Mouse (Mus musculus): ENCODE measurements around the gene Suco. TPM values are rescaled to one million over a fixed set of nuclear protein-coding genes. Genes with fewer than 3 reads are reported as not detected.

The Suco gene
- polyA plus RNA-seq, 1 experiment from 2014 or later = 22.6 TPM

DNA sequence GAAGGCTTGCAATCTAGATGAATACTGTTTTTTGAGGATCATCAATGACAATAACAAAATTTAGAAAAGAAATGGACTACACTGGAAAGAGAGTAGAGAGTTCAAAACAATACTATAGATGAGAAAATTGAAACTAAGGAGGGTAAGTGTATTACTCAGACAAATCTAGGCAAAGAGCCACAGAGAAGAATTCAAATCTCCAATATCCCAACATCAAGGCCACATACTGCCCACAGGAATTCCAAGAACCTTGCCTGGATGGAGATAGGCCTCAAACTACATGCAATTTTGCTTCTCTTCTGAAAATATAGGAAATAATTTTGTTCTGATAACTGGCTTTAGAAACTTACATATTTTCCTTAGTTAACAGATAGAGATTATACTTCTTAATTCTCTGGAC lies 76.2 kb downstream of the Suco start:
- Histone ChIP-seq H3K4me1 (ENCODE audit: control insufficient read depth, insufficient read depth, low read length) (no peaks in the 10 kb centered on the region), H3K4me3 (ENCODE audit: low read depth, low read length) (no peak overlapping the region), H3K9me3 (replicated peaks; ENCODE audit: control insufficient read depth, low read length, poor library complexity, severe bottlenecking) (no peaks in the 10 kb centered on the region), H3K36me3 (ENCODE audit: control insufficient read depth, insufficient read depth, low read length) (no peaks in the 10 kb centered on the region), H3K9ac (ENCODE audit: low read depth, low read length) (no peak overlapping the region), H3K27me3 (ENCODE audit: control insufficient read depth, insufficient read depth, low read depth, low read length) (no peaks in the 10 kb centered on the region), H3K4me2 (ENCODE audit: low read length) (no peak overlapping the region), H3K27ac (ENCODE audit: low read length) (no peak overlapping the region)
- no peak for ATAC-seq

DNA sequence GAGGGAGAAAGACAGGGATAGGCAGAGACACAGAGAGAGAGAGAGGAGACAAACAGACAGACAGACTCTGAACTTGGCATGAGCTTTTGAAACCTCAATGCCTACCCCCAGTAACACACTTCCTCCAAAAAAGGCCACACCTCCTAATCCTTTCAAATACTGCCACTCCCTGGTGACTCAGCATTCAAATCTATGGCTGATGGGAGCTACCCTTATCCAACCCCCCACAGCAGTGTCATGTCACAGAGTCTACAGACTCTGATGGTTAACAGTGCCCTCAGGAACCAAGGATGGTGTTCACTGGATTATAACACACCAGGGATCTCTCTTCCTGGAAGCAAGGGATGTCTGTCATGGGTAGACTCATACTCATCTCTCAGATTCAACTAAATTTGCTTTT lies 76.7 kb downstream of the Suco start:
- no peaks in the 10 kb centered on the region for H3K36me3 ChIP-seq (ENCODE audit: control insufficient read depth, insufficient read depth, low read length)
- no peak for ATAC-seq

GRCm38 (mm10) chr1:161798866-161799265 lies 77.6 kb downstream of the Suco start:
- H3K9me3 ChIP-seq (replicated peaks; ENCODE audit: control insufficient read depth, low read length, poor library complexity, severe bottlenecking) = no peaks in the 10 kb centered on the region
- H3K9ac ChIP-seq (ENCODE audit: low read depth, low read length) = no peak overlapping the region
- H3K4me1 ChIP-seq (ENCODE audit: control insufficient read depth, insufficient read depth, low read length) = no peaks in the 10 kb centered on the region
- H3K27ac ChIP-seq (ENCODE audit: low read length) = no peak overlapping the region
- H3K4me3 ChIP-seq (ENCODE audit: low read depth, low read length) = no peak overlapping the region
- no peak for ATAC-seq
- H3K36me3 ChIP-seq (ENCODE audit: control insufficient read depth, insufficient read depth, low read length) = no peaks in the 10 kb centered on the region
- no peaks in the 10 kb centered on the region for H3K27me3 ChIP-seq (ENCODE audit: control insufficient read depth, insufficient read depth, low read depth, low read length)
- H3K4me2 ChIP-seq (ENCODE audit: low read length) = no peak overlapping the region
- WGBS = 95% methylated on average over 3 of the region's 3 CpGs

More for the DNA sequence above, 76.7 kb downstream of the Suco start:
- Histone ChIP-seq H3K4me2 (ENCODE audit: low read length) (no peak overlapping the region), H3K27me3 (ENCODE audit: control insufficient read depth, insufficient read depth, low read depth, low read length) (no peaks in the 10 kb centered on the region), H3K4me3 (ENCODE audit: low read depth, low read length) (no peak overlapping the region), H3K4me1 (ENCODE audit: control insufficient read depth, insufficient read depth, low read length) (no peaks in the 10 kb centered on the region), H3K9me3 (replicated peaks; ENCODE audit: control insufficient read depth, low read length, poor library complexity, severe bottlenecking) (no peaks in the 10 kb centered on the region), H3K27ac (ENCODE audit: low read length) (no peak overlapping the region), H3K9ac (ENCODE audit: low read depth, low read length) (no peak overlapping the region)

GRCm38 (mm10) chr1:161794447-161795211 lies 81.9 kb downstream of the Suco start:
- Histone ChIP-seq H3K4me2 (ENCODE audit: low read length) (no peak overlapping the region), H3K36me3 (ENCODE audit: control insufficient read depth, insufficient read depth, low read length) (no peaks in the 10 kb centered on the region), H3K9ac (ENCODE audit: low read depth, low read length) (no peak overlapping the region), H3K4me3 (ENCODE audit: low read depth, low read length) (no peak overlapping the region), H3K9me3 (replicated peaks; ENCODE audit: control insufficient read depth, low read length, poor library complexity, severe bottlenecking) (no peaks in the 10 kb centered on the region), H3K27ac (ENCODE audit: low read length) (no peak overlapping the region), H3K4me1 (ENCODE audit: control insufficient read depth, insufficient read depth, low read length) (no peaks in the 10 kb centered on the region), H3K27me3 (ENCODE audit: control insufficient read depth, insufficient read depth, low read depth, low read length) (no peaks in the 10 kb centered on the region)
- WGBS = 87% methylated on average over 10 of the region's 10 CpGs
- no peak for ATAC-seq

DNA sequence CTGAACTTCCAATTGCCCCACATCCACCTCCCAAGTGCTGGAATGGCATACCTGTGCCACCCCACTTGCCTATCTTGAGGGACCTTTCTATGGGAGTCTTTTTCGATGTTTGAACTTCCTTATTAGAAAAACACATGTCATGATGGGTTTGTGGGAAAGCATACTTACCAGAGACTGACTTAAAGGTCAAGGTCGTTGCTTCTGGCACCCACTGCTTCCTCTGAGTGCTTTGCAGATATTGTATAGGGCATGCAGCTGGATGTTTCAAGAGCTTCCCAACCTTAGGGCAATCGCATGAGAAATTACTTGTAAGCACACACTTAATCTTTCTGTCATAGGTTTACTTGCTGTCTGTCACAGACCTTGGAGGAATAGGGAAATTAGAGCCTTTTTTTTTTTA lies 83.2 kb downstream of the Suco start:
- ATAC-seq = no peak
- Histone ChIP-seq H3K4me1 (ENCODE audit: control insufficient read depth, insufficient read depth, low read length) (no peaks in the 10 kb centered on the region), H3K4me3 (ENCODE audit: low read depth, low read length) (no peak overlapping the region), H3K9me3 (replicated peaks; ENCODE audit: control insufficient read depth, low read length, poor library complexity, severe bottlenecking) (no peaks in the 10 kb centered on the region), H3K36me3 (ENCODE audit: control insufficient read depth, insufficient read depth, low read length) (no peaks in the 10 kb centered on the region), H3K4me2 (ENCODE audit: low read length) (no peak overlapping the region), H3K27me3 (ENCODE audit: control insufficient read depth, insufficient read depth, low read depth, low read length) (no peaks in the 10 kb centered on the region), H3K27ac (ENCODE audit: low read length) (no peak overlapping the region), H3K9ac (ENCODE audit: low read depth, low read length) (no peak overlapping the region)
- 84% methylated on average over 3 of the region's 3 CpGs for WGBS

DNA sequence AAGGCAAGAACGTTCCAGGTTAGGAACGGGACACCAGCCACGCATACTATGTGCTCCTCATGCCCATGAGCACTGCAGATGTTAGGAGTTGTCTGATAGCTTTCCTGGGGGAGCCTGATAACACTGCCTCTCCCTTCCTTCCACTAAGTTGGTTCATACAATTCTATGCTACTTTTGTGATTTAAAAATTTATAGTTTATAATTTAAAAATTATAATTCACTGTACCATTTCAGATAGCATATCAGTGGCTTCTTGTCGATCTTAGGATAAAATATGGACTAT lies 83.9 kb downstream of the Suco start:
- Histone ChIP-seq H3K27me3 (ENCODE audit: control insufficient read depth, insufficient read depth, low read depth, low read length) (no peaks in the 10 kb centered on the region), H3K9ac (ENCODE audit: low read depth, low read length) (no peak overlapping the region), H3K9me3 (replicated peaks; ENCODE audit: control insufficient read depth, low read length, poor library complexity, severe bottlenecking) (no peaks in the 10 kb centered on the region), H3K4me2 (ENCODE audit: low read length) (no peak overlapping the region), H3K4me3 (ENCODE audit: low read depth, low read length) (no peak overlapping the region), H3K27ac (ENCODE audit: low read length) (no peak overlapping the region), H3K36me3 (ENCODE audit: control insufficient read depth, insufficient read depth, low read length) (no peaks in the 10 kb centered on the region), H3K4me1 (ENCODE audit: control insufficient read depth, insufficient read depth, low read length) (no peaks in the 10 kb centered on the region)
- ATAC-seq = no peak
- WGBS = 95% methylated on average over 4 of the region's 4 CpGs

- Histone ChIP-seq H3K4me2 (ENCODE audit: low read length) (no peak overlapping the region), H3K36me3 (ENCODE audit: control insufficient read depth, insufficient read depth, low read length) (no peaks in the 10 kb centered on the region), H3K9ac (ENCODE audit: low read depth, low read length) (no peak overlapping the region), H3K9me3 (replicated peaks; ENCODE audit: control insufficient read depth, low read length, poor library complexity, severe bottlenecking) (no peaks in the 10 kb centered on the region), H3K4me1 (ENCODE audit: control insufficient read depth, insufficient read depth, low read length) (no peaks in the 10 kb centered on the region), H3K27ac (ENCODE audit: low read length) (no peak overlapping the region), H3K4me3 (ENCODE audit: low read depth, low read length) (no peak overlapping the region), H3K27me3 (ENCODE audit: control insufficient read depth, insufficient read depth, low read depth, low read length) (no peaks in the 10 kb centered on the region)
- no peak for ATAC-seq
- 90% methylated on average over 8 of the region's 8 CpGs for WGBS
Observed at GRCm38 (mm10) chr1:161791854-161792686, 84.4 kb downstream of the Suco start.

DNA sequence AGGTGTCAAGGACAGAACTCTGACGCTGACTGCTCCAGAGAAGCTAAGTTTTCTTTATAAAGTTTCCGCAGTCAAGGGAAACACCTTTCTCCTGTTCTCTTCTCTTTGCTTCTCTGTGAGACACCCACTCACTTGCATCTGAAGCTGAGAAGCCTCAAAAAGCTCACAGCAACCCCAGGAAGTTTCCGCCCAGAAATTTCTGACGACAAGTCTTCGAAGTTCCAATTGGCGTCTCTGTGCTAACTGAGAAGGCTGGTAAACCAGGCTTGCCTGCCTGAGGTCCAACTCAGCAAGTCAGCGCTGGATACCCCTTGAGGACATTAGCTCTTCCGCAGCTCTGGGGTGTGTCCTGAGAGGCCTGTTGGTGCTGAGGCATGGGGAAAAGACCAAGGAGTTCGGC lies 88.1 kb downstream of the Suco start, which contains the start of gene Fasl:
Gene Fasl, minus strand, starts transcription at position 157 of the 400 bp plus-strand sequence.
- Histone ChIP-seq H3K27me3 (ENCODE audit: control insufficient read depth, insufficient read depth, low read depth, low read length) (no peaks in the 10 kb centered on the region), H3K4me3 (ENCODE audit: low read depth, low read length) (no peak within 1 kb of the TSS), H3K4me2 (ENCODE audit: low read length) (no peak within 1 kb of the TSS), H3K4me1 (ENCODE audit: control insufficient read depth, insufficient read depth, low read length) (no peaks in the 10 kb centered on the region), H3K27ac (ENCODE audit: low read length) (no peak within 1 kb of the TSS), H3K9ac (ENCODE audit: low read depth, low read length) (no peak within 1 kb of the TSS), H3K9me3 (replicated peaks; ENCODE audit: control insufficient read depth, low read length, poor library complexity, severe bottlenecking) (no peaks in the 10 kb centered on the region), H3K36me3 (ENCODE audit: control insufficient read depth, insufficient read depth, low read length) (no peaks in the 10 kb centered on the region)
- WGBS = 90% methylated on average over 9 of the region's 9 CpGs
- no peak for ATAC-seq

DNA sequence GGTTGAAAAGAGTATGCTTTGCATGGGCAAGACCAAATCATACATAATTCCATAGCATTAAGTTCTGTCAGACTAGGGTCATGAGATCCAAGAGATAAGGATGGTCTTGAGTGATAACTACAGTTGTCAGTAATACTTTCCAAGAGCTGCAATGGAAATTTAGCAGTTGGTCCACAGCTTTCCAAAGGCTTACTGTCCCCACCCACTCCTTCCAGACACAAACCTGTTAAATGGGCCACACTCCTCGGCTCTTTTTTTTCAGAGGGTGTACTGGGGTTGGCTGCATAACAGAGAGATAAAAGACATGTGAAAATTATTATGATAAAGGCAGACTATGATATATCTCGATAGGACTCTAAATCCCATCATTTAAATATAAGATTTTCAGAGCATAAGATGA lies 93.8 kb downstream of the Suco start:
- ATAC-seq = no peak
- no peaks in the 10 kb centered on the region for H3K4me1 ChIP-seq (ENCODE audit: control insufficient read depth, insufficient read depth, low read length)
- no peak overlapping the region for H3K4me3 ChIP-seq (ENCODE audit: low read depth, low read length)
- no peak overlapping the region for H3K4me2 ChIP-seq (ENCODE audit: low read length)
- no peak overlapping the region for H3K27ac ChIP-seq (ENCODE audit: low read length)
- no peaks in the 10 kb centered on the region for H3K9me3 ChIP-seq (replicated peaks; ENCODE audit: control insufficient read depth, low read length, poor library complexity, severe bottlenecking)
- WGBS = 87% methylated on average over 2 of the region's 2 CpGs
- H3K9ac ChIP-seq (ENCODE audit: low read depth, low read length) = no peak overlapping the region
- no peaks in the 10 kb centered on the region for H3K36me3 ChIP-seq (ENCODE audit: control insufficient read depth, insufficient read depth, low read length)
- H3K27me3 ChIP-seq (ENCODE audit: control insufficient read depth, insufficient read depth, low read depth, low read length) = no peaks in the 10 kb centered on the region
